Mouse (Mus musculus) kidney, postnatal 36 days (tissue): ENCODE measurements around the gene Olfr684.
A peak's percentile ranks its signal among the peaks of the same experiment; 100 is the strongest.

ENCODE experiments used
- DNase-seq, 2 experiments: peaks; one replicate each; pipeline ENCODE4 v3.0.0; 2021 to 2022; ENCODE audit warnings: mixed read lengths in 2 of 2

Gene Olfr684

DNA sequence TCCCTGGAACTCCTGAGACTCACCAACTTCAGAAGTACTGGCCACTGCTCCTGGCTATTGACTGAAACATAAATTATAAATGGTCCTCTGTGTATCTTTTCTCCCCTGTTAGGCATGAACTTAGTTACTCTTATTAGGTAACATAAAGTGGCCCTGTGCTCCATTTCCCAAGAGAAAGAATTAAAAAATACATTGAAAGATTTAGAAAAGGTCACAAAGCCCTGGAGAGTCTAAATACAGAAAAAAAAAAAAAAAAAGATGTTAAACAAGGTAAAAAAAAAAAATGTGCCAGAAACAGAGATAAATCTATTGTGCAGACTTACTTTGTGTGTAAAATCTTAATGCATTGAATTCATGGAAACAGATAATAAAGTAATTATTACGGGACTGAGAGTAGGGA, at the start of gene Olfr684:
Olfr684 (minus strand) TSS at position 101 of the 400 bp plus-strand sequence.
- no peak for DNase-seq

DNA sequence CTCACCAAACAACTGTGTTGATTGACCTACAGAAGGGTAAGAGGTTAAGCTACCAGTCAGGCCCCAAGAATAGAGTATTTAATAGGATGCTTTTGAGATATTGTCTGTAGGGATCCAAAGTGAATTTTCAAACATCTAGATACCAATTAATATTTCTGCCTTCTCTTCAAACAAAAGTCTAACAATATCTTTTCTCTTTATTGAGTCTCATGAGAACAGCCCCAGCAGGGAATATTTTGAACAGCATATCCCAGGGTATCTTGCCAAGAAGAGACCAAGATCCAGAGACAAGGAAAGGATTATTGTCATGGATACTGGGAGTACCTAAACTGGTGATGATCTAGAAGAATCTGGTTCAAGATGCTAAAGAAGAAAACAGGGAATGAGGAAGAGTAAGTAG, 43.9 kb upstream of the Olfr684 start, which contains the start of gene Olfr686:
Olfr686 (minus strand) TSS at position 101 of the 400 bp plus-strand sequence.
- no peak for DNase-seq

DNA sequence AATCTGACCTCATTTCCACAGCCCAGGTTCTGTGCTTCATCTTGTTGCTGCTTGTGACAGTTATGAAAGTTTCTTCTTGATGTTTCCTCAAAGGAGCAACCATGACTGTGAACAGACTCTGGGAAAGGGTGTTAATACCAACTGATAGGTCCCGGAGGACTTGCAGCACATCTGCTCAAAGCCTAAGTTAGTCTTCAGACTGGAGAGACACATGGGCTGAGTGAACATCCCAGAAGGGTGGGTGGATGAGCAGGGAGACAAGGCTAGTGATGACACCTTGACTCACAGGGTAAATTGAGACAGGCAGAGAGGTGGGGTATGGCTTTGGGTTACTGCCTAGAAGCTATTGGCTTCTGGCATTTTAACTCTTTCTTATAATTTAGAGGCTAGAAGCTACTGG, 22.5 kb upstream of the Olfr684 start, which contains the start of gene Olfr685:
Olfr685 (minus strand) TSS at position 101 of the 400 bp plus-strand sequence.
- no peak for DNase-seq

DNA sequence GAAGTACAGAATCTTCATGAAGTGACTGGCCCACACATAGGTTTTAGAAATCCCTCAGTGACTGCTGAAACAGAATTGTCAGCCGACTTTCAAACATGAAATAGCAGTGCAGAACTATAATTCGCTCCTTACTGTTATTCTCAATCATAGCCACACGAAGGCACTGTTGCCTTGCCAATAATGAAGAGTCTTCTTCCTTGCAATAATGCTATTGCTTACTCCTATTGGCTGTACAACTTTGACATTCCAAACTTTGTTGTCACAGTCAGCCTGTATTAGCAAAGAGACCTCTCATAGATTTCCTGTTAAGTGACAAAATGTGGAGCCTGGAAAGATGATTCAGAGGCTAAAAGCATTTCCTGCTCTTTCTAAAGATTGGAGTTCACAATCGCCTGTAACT, 7.3 kb upstream of the Olfr684 start:
- DNase-seq: peak; percentile 5 to 22

DNA sequence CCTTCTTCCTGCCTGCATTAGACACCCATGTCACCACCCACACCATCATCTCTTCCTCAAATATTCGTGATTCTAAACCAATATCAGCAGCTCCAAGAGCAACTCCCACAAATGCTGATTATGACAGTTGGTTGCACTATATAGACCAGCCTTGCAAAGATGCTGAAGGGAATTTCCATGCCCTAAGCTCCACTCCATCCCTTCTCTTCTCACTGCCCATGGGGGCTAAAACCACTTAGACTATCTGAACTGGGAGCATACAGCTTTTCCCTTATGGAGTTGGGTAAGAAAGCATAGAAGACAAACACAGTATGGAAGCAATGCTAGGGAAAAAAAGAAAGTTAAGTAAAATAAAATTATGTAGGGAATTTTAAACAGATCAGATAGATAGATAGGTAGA, 16.5 kb downstream of the Olfr684 start, which contains the start of gene Olfr683:
Olfr683 (minus strand) TSS at position 101 of the 400 bp plus-strand sequence.
- no peak for DNase-seq

DNA sequence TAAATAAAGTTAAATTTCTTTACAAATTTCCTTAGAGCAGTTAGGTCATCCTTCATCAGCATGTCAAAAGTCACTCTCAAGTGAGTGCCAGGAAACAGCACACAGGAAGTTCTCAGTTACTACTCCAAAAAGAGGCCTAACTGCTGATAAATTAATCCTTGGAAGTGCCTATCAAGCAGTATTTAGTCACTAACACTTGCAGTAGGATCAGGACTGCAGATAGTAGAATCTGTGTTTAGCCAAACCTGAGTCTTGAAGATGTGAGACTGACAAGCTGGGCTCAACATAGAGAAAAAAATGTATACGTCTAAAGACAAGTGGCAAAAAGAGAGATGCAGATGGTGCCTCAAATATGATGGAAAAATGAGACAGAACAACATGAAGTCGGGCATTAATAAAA, 22.2 kb downstream of the Olfr684 start:
- no peak for DNase-seq

DNA sequence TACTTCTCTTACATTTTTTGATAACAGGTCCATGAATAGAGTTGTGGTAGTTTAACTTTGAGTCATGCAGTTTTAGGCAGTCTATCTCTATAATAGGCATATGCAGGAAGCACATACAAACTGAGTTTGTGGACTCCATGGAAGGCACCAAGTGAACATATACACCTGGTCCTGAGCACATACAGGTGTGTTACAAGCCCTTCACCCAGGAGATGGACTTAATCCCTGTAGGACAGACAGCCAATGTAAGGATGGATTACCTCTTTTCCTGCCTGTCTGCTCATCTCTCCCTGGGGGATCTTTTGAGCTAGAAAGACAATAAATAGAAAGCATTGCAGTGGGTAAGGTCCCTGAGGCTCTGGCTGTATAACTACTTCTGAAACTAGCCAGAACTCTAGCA, 46.9 kb downstream of the Olfr684 start, which contains the start of gene Olfr681:
Olfr681 (plus strand) TSS at position 301 of the 400 bp plus-strand sequence.
- no peak for DNase-seq
